Mouse (Mus musculus): ENCODE data around the gene Ydjc.

Ydjc gene

GRCm38 (mm10) chr16:17209404-17209960 lies 65.1 kb downstream of the Ydjc start:
- intact Hi-C loops (cut with DNase I): loop anchor here (2.0 to 5.0 kb wide), 3 partner anchors 62 to 83 kb away; partner anchors contain the start of gene Ccdc116

Small RNA genes within 50 kb of the gene (microRNA-seq; reads per million reads assigned to microRNA genes)
- 144 to 268 reads per million in 2 experiments for gene Mir130b
- 3.4 to 3.7 reads per million in 2 experiments for gene Mir301b

All from adrenal gland (tissue).